Mouse (Mus musculus): ENCODE measurements at regions not wholly inside any gene's neighbourhood (a gene's known extent, or its start where the extent isn't known, plus 50 kb on each side); places are given as distances from the start of the nearest gene placed in this dataset.

GRCm38 (mm10) chr2:17290709-17291108 lies 440.6 kb downstream of the Nebl start:
- no peak for DNase-seq (ENCODE audit: low read depth, low spot score)

GRCm38 (mm10) chr2:17287598-17287997 lies 443.7 kb downstream of the Nebl start:
- no peak for DNase-seq (ENCODE audit: low read depth, low spot score)

GRCm38 (mm10) chr2:17249960-17250359 lies 481.3 kb downstream of the Nebl start:
- no peak for DNase-seq (ENCODE audit: low read depth, low spot score)

GRCm38 (mm10) chr2:17245821-17246220 lies 485.4 kb downstream of the Nebl start:
- peak; percentile 10 for DNase-seq (ENCODE audit: low read depth, low spot score)

GRCm38 (mm10) chr2:17215607-17216006 lies 515.7 kb downstream of the Nebl start:
- no peak for DNase-seq (ENCODE audit: low read depth, low spot score)

GRCm38 (mm10) chr2:17214881-17215280 lies 516.4 kb downstream of the Nebl start:
- DNase-seq (ENCODE audit: low read depth, low spot score), result no peak

- DNase-seq (ENCODE audit: low read depth, low spot score), result no peak
Measured at GRCm38 (mm10) chr2:17212566-17212965, 518.7 kb downstream of the Nebl start.

- no peak for DNase-seq (ENCODE audit: low read depth, low spot score)
Measured at GRCm38 (mm10) chr2:17211105-17211504, 520.2 kb downstream of the Nebl start.

- DNase-seq (ENCODE audit: low read depth, low spot score), result no peak
Measured at GRCm38 (mm10) chr2:17193611-17194010, 537.7 kb downstream of the Nebl start.

- no peak for DNase-seq (ENCODE audit: low read depth, low spot score)
Measured at GRCm38 (mm10) chr2:17189169-17189568, 542.1 kb downstream of the Nebl start.

- no peak for DNase-seq (ENCODE audit: low read depth, low spot score)
Measured at GRCm38 (mm10) chr2:17187822-17188221, 543.4 kb downstream of the Nebl start.

- DNase-seq (ENCODE audit: low read depth, low spot score), result no peak
Measured at GRCm38 (mm10) chr2:17183696-17184095, 547.6 kb downstream of the Nebl start.

- no peak for DNase-seq (ENCODE audit: low read depth, low spot score)
Measured at GRCm38 (mm10) chr2:17181597-17181996, 549.7 kb downstream of the Nebl start.

GRCm38 (mm10) chr2:17168896-17169295 lies 562.4 kb downstream of the Nebl start:
- no peak for DNase-seq (ENCODE audit: low read depth, low spot score)

GRCm38 (mm10) chr2:17165016-17165415 lies 566.2 kb downstream of the Nebl start:
- no peak for DNase-seq (ENCODE audit: low read depth, low spot score)

GRCm38 (mm10) chr2:17158463-17158862 lies 572.8 kb downstream of the Nebl start:
- DNase-seq (ENCODE audit: low read depth, low spot score), result no peak

- DNase-seq (ENCODE audit: low read depth, low spot score), result no peak
Measured at GRCm38 (mm10) chr2:17157336-17157735, 573.9 kb downstream of the Nebl start.

GRCm38 (mm10) chr2:17155596-17155995 lies 575.7 kb downstream of the Nebl start:
- no peak for DNase-seq (ENCODE audit: low read depth, low spot score)

GRCm38 (mm10) chr2:17123626-17124025 lies 607.6 kb downstream of the Nebl start:
- DNase-seq (ENCODE audit: low read depth, low spot score), result no peak

GRCm38 (mm10) chr2:17117292-17117691 lies 614.0 kb downstream of the Nebl start:
- DNase-seq (ENCODE audit: low read depth, low spot score), result no peak

GRCm38 (mm10) chr2:17111177-17111576 lies 620.1 kb downstream of the Nebl start:
- DNase-seq (ENCODE audit: low read depth, low spot score), result no peak

GRCm38 (mm10) chr2:17101161-17101560 lies 630.1 kb downstream of the Nebl start:
- no peak for DNase-seq (ENCODE audit: low read depth, low spot score)

GRCm38 (mm10) chr2:17097546-17097945 lies 633.7 kb downstream of the Nebl start:
- no peak for DNase-seq (ENCODE audit: low read depth, low spot score)

GRCm38 (mm10) chr2:17091454-17091853 lies 639.8 kb downstream of the Nebl start:
- no peak for DNase-seq (ENCODE audit: low read depth, low spot score)

All from telencephalon, adult 2 months (tissue).